Mouse (Mus musculus): ENCODE measurements around the gene Plk3. TPM values are rescaled to one million over a fixed set of nuclear protein-coding genes. Genes with fewer than 3 reads are reported as not detected.

Gene Plk3
- polyA plus RNA-seq, 1 experiment from 2014 or later: 2.2 TPM

GRCm38 (mm10) chr4:117131890-117132793, 1.6 kb downstream of the Plk3 start:
- H3K4me3 ChIP-seq (ENCODE audit: low read length): no peak overlapping the region; the same call in 1 of the 2 replicates
- peaks cover 4% of the 10 kb centered on the region for H3K4me1 ChIP-seq (ENCODE audit: control insufficient read depth, insufficient read depth, low read length)
- ATAC-seq (replicated peaks; ENCODE audit: extremely low read depth, insufficient read depth, low FRiP score): no peak
- no peaks in the 10 kb centered on the region for H3K9me3 ChIP-seq (replicated peaks; ENCODE audit: control insufficient read depth, low read length)
- H3K27ac ChIP-seq (ENCODE audit: low read length): no peak overlapping the region
- 45% methylated on average over 7 of the region's 7 CpGs for WGBS
- peak overlapping the region; percentile 94 for H3K4me2 ChIP-seq (ENCODE audit: low read depth, low read length)
- H3K9ac ChIP-seq (ENCODE audit: low read length): peak overlapping the region; percentile 83
- H3K36me3 ChIP-seq (ENCODE audit: control insufficient read depth, insufficient read depth): peaks cover 4% of the 10 kb centered on the region; the same call in 1 of the 2 replicates
- peaks cover 15% of the 10 kb centered on the region for H3K27me3 ChIP-seq (ENCODE audit: control insufficient read depth, insufficient read depth, low read length)

GRCm38 (mm10) chr4:117131198-117131597, 2.6 kb downstream of the Plk3 start:
- WGBS: 72% methylated on average over 6 of the region's 6 CpGs

GRCm38 (mm10) chr4:117130790-117131189, 3.0 kb downstream of the Plk3 start:
- no peak for ATAC-seq (replicated peaks; ENCODE audit: extremely low read depth, insufficient read depth, low FRiP score)
- H3K4me3 ChIP-seq (ENCODE audit: low read length): no peak overlapping the region
- peaks cover 8% of the 10 kb centered on the region for H3K4me1 ChIP-seq (ENCODE audit: control insufficient read depth, insufficient read depth, low read length)
- peaks cover 4% of the 10 kb centered on the region; the same call in 1 of the 2 replicates for H3K36me3 ChIP-seq (ENCODE audit: control insufficient read depth, insufficient read depth)
- peaks cover 15% of the 10 kb centered on the region for H3K27me3 ChIP-seq (ENCODE audit: control insufficient read depth, insufficient read depth, low read length)
- no peaks in the 10 kb centered on the region for H3K9me3 ChIP-seq (replicated peaks; ENCODE audit: control insufficient read depth, low read length)
- WGBS: 77% methylated on average over 6 of the region's 6 CpGs
- H3K9ac ChIP-seq (ENCODE audit: low read length): no peak overlapping the region
- no peak overlapping the region for H3K4me2 ChIP-seq (ENCODE audit: low read depth, low read length)
- no peak overlapping the region for H3K27ac ChIP-seq (ENCODE audit: low read length)

More at GRCm38 (mm10) chr4:117131198-117131597, 2.6 kb downstream of the Plk3 start:
- peaks cover 15% of the 10 kb centered on the region for H3K27me3 ChIP-seq (ENCODE audit: control insufficient read depth, insufficient read depth, low read length)
- H3K4me1 ChIP-seq (ENCODE audit: control insufficient read depth, insufficient read depth, low read length): peaks cover 6% of the 10 kb centered on the region
- no peak for ATAC-seq (replicated peaks; ENCODE audit: extremely low read depth, insufficient read depth, low FRiP score)
- H3K27ac ChIP-seq (ENCODE audit: low read length): no peak overlapping the region
- H3K36me3 ChIP-seq (ENCODE audit: control insufficient read depth, insufficient read depth): peaks cover 4% of the 10 kb centered on the region; the same call in 1 of the 2 replicates
- no peak overlapping the region for H3K4me3 ChIP-seq (ENCODE audit: low read length)
- no peak overlapping the region for H3K4me2 ChIP-seq (ENCODE audit: low read depth, low read length)
- H3K9ac ChIP-seq (ENCODE audit: low read length): no peak overlapping the region
- H3K9me3 ChIP-seq (replicated peaks; ENCODE audit: control insufficient read depth, low read length): no peaks in the 10 kb centered on the region

- ATAC-seq (replicated peaks; ENCODE audit: extremely low read depth, insufficient read depth, low FRiP score): no peak
- no peak overlapping the region for H3K9ac ChIP-seq (ENCODE audit: low read length)
- no peak overlapping the region for H3K4me2 ChIP-seq (ENCODE audit: low read depth, low read length)
- peaks cover 19% of the 10 kb centered on the region for H3K4me1 ChIP-seq (ENCODE audit: control insufficient read depth, insufficient read depth, low read length)
- peaks cover 13% of the 10 kb centered on the region for H3K27me3 ChIP-seq (ENCODE audit: control insufficient read depth, insufficient read depth, low read length)
- WGBS: 88% methylated on average over 33 of the region's 33 CpGs
- no peak overlapping the region for H3K4me3 ChIP-seq (ENCODE audit: low read length)
- H3K9me3 ChIP-seq (replicated peaks; ENCODE audit: control insufficient read depth, low read length): no peaks in the 10 kb centered on the region
- H3K36me3 ChIP-seq (ENCODE audit: control insufficient read depth, insufficient read depth): peaks cover 4% of the 10 kb centered on the region; the same call in 1 of the 2 replicates
- H3K27ac ChIP-seq (ENCODE audit: low read length): no peak overlapping the region
Measured at GRCm38 (mm10) chr4:117127991-117128686, 5.6 kb downstream of the Plk3 start.

DNA sequence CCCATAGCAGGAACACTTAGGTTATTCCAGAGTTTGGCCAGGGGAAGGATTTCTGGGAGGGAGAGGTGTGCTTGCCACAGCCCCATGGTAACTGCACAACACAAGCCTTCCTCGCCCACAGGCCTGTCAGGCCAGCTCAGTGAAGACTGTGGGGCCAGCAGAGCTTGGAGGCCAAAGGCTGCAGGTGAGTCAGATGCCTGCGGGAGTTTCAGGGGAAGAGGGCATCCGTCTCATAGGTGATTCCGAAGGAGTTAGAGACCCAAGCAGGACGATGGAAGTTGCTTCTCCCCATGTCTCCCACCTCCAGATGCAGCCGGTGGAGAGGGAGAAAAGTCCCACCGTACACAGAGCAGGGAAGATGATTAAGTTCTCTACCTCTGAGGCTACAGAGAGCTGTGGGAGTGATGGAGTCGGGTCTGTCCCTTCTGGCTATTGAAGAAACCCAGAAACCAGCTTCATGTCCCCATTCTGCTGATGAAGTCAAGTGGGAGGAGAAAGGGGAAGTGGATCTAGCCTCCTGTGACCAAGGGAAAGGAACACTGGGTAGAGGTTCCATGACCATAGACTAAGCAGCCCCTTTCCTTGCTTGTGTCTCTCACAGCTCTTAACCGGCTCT, 7.0 kb downstream of the Plk3 start, which contains the start of gene Tctex1d4:
TSS of gene Tctex1d4 (plus strand) at position 120 of the 616 bp plus-strand sequence.
- H3K9me3 ChIP-seq (replicated peaks; ENCODE audit: control insufficient read depth, low read length): no peaks in the 10 kb centered on the region
- peaks cover 4% of the 10 kb centered on the region; the same call in 1 of the 2 replicates for H3K36me3 ChIP-seq (ENCODE audit: control insufficient read depth, insufficient read depth)
- H3K27ac ChIP-seq (ENCODE audit: low read length): peak within 1 kb of the TSS; percentile 94
- H3K4me2 ChIP-seq (ENCODE audit: low read depth, low read length): peak within 1 kb of the TSS; percentile 40; the same call in 1 of the 2 replicates
- peak within 1 kb of the TSS; percentile 62 for H3K9ac ChIP-seq (ENCODE audit: low read length)
- WGBS: 77% methylated on average over 9 of the region's 9 CpGs
- no peak within 1 kb of the TSS for H3K4me3 ChIP-seq (ENCODE audit: low read length)
- no peak for ATAC-seq (replicated peaks; ENCODE audit: extremely low read depth, insufficient read depth, low FRiP score)
- H3K4me1 ChIP-seq (ENCODE audit: control insufficient read depth, insufficient read depth, low read length): peaks cover 19% of the 10 kb centered on the region
- peaks cover 4% of the 10 kb centered on the region; the same call in 1 of the 2 replicates for H3K27me3 ChIP-seq (ENCODE audit: control insufficient read depth, insufficient read depth, low read length)

GRCm38 (mm10) chr4:117125910-117126674, 7.7 kb downstream of the Plk3 start:
- 41% methylated on average over 15 of the region's 15 CpGs for WGBS
- Histone ChIP-seq H3K27ac (ENCODE audit: low read length) (peak overlapping the region; percentile 94), H3K27me3 (ENCODE audit: control insufficient read depth, insufficient read depth, low read length) (no peaks in the 10 kb centered on the region; the same call in 1 of the 2 replicates), H3K4me3 (ENCODE audit: low read length) (no peak overlapping the region), H3K4me2 (ENCODE audit: low read depth, low read length) (peak overlapping the region; percentile 40; the same call in 1 of the 2 replicates), H3K36me3 (ENCODE audit: control insufficient read depth, insufficient read depth) (peaks cover 4% of the 10 kb centered on the region; the same call in 1 of the 2 replicates), H3K9ac (ENCODE audit: low read length) (peak overlapping the region; percentile 62), H3K9me3 (replicated peaks; ENCODE audit: control insufficient read depth, low read length) (no peaks in the 10 kb centered on the region), H3K4me1 (ENCODE audit: control insufficient read depth, insufficient read depth, low read length) (peaks cover 21% of the 10 kb centered on the region)
- ATAC-seq (replicated peaks; ENCODE audit: extremely low read depth, insufficient read depth, low FRiP score): peak; percentile 77

DNA sequence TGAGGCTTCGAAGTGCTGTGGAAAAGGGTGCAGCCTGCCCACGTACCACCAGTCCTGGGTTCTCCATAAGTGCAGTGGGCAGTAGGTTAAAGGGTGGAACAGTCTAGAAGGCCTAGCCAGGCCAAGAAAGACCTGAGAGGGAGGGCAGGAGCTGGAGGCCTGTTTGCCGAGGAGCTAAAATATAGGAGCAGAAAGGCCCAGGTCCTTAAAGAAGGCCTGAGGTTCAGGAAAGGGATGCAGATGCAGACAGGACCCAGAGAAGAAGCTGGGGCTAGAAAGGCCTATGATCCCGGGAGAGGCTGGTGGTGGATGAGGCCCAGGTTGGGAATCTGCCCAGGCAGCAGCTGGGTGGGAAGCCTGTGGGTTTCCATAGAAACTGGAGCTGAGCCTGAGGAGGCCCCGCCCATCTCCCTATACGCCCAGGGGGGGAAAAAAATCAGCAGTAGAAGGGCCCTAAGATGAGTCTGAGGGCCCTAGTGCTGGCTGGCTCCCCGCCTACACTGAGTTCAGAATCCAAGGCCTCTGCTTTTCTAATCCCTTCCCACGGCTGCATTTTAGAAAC, 8.3 kb downstream of the Plk3 start, which contains the start of gene Btbd19:
TSS of gene Btbd19 (minus strand) at position 378 of the 562 bp plus-strand sequence.
- peak; percentile 26; the same call in 1 of the 2 replicates for ATAC-seq (replicated peaks; ENCODE audit: extremely low read depth, insufficient read depth, low FRiP score)
- H3K4me1 ChIP-seq (ENCODE audit: control insufficient read depth, insufficient read depth, low read length): peaks cover 21% of the 10 kb centered on the region
- peak within 1 kb of the TSS; percentile 94 for H3K27ac ChIP-seq (ENCODE audit: low read length)
- H3K36me3 ChIP-seq (ENCODE audit: control insufficient read depth, insufficient read depth): peaks cover 4% of the 10 kb centered on the region; the same call in 1 of the 2 replicates
- H3K9ac ChIP-seq (ENCODE audit: low read length): peak within 1 kb of the TSS; percentile 62
- peak within 1 kb of the TSS; percentile 40 for H3K4me2 ChIP-seq (ENCODE audit: low read depth, low read length)
- WGBS: 43% methylated on average over 8 of the region's 8 CpGs
- no peaks in the 10 kb centered on the region; the same call in 1 of the 2 replicates for H3K27me3 ChIP-seq (ENCODE audit: control insufficient read depth, insufficient read depth, low read length)
- H3K9me3 ChIP-seq (replicated peaks; ENCODE audit: control insufficient read depth, low read length): no peaks in the 10 kb centered on the region
- peak within 1 kb of the TSS; percentile 4; the same call in 1 of the 2 replicates for H3K4me3 ChIP-seq (ENCODE audit: low read length)
